Mouse (Mus musculus): ENCODE measurements around the gene Aurka. TPM values are rescaled to one million over a fixed set of nuclear protein-coding genes. Genes with fewer than 3 reads are reported as not detected.

Gene Aurka
- polyA plus RNA-seq (2011; ENCODE audit: insufficient read depth, insufficient read length, low read depth, missing spikeins), result 153 and 167 TPM in 2 replicates

DNA sequence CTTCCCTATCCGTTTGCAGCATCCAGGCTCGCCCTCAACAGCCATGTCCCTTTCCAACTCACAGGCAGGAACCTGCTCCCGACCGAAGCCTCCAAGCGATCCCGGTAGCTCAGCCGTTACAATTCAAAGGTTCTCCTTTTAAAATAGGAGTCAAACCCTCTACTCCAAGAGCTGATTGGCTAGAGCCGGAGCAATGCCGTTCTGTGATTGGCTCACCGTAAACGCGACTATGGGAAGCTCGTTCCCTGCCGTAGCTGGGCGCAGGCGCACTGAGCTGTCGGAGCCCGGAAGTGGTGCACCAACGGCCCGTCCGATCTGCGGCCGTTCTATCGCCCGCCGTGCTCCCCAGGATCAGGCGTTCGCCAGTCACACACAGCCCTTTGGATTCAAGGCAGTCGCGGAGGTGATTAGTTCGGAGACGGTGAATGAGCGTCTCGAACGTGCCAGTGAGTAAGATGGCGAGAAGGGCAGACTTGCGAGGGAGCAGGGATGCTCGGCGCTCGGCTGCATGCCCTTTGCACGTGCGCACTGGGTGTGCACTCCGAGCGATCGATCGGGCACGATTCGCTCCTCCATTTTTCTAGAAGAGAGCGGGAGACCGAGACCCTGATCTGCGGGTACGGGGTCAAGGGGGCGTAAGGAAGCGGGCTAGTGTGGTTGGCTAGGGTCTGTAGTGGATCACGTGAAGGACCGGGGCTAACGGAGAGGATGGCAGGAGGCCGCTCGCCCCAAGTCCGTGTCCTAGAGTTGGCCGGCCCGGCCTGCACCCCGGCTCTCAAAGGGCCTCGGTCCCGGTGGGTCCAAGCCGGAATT lies at the start of gene Aurka, which contains the start of gene Cstf1:
Gene Aurka, minus strand, starts transcription at position 125 of the 813 bp plus-strand sequence.
Gene Cstf1, plus strand, starts transcription at position 271 of the 813 bp plus-strand sequence.
- TF ChIP-seq EP300 (IDR thresholded peaks at IDR 0.05; ENCODE audit: insufficient read depth, low read depth, low read length) (peak; percentile 37; the same call in 1 of the 2 replicates), CTCF (IDR thresholded peaks at IDR 0.05; ENCODE audit: low read depth, low read length) (no peak), POLR2A (IDR thresholded peaks at IDR 0.05; ENCODE audit: insufficient read depth, low read length) (peak; percentile 52)
- Histone ChIP-seq H3K9me3 (replicated peaks; ENCODE audit: control insufficient read depth, insufficient read depth, low read length, poor library complexity, severe bottlenecking) (no peaks in the 10 kb centered on the region), H3K36me3 (ENCODE audit: control insufficient read depth, insufficient read depth, low read length, poor library complexity, severe bottlenecking) (peaks cover 50% of the 10 kb centered on the region), H3K9ac (ENCODE audit: low read depth, poor library complexity, severe bottlenecking) (peak within 1 kb of the TSS; percentile 87), H3K27me3 (ENCODE audit: control insufficient read depth, insufficient read depth, low read length, poor library complexity, severe bottlenecking) (no peaks in the 10 kb centered on the region), H3K27ac (ENCODE audit: insufficient read depth, low read length) (peak within 1 kb of the TSS; percentile 42), H3K4me3 (ENCODE audit: low read depth, low read length) (peak within 1 kb of the TSS; percentile 93), H3K4me1 (ENCODE audit: control insufficient read depth, insufficient read depth, low read length) (no peaks in the 10 kb centered on the region)

DNA sequence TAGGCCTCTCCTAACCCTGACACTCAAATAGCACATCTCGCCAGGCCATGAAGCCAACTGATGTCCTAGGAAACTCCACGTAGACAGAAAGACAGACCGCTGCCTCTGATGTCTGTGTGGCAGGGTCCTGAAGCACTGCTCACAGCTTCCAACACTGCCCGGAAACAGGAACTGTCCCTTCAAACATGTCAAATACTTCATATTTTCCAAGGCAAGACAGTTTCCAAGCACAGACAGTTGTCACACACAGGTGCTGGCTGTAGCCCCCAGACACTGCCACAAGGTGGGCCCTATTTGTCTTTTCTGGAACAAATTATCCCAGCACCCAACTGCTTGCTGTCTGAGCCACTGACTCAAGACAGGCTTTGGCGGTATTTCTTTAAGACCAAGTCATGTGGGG lies 47.9 kb upstream of the Aurka start:
- H3K9ac ChIP-seq (ENCODE audit: low read depth, poor library complexity, severe bottlenecking), result no peak overlapping the region
- no peaks in the 10 kb centered on the region for H3K9me3 ChIP-seq (replicated peaks; ENCODE audit: control insufficient read depth, insufficient read depth, low read length, poor library complexity, severe bottlenecking)
- no peaks in the 10 kb centered on the region for H3K27me3 ChIP-seq (ENCODE audit: control insufficient read depth, insufficient read depth, low read length, poor library complexity, severe bottlenecking)
- H3K27ac ChIP-seq (ENCODE audit: insufficient read depth, low read length), result no peak overlapping the region
- H3K4me3 ChIP-seq (ENCODE audit: low read depth, low read length), result no peak overlapping the region
- no peak for TF ChIP-seq CTCF (IDR thresholded peaks at IDR 0.05; ENCODE audit: low read depth, low read length)
- no peak for TF ChIP-seq EP300 (IDR thresholded peaks at IDR 0.05; ENCODE audit: insufficient read depth, low read depth, low read length)
- no peak for TF ChIP-seq POLR2A (IDR thresholded peaks at IDR 0.05; ENCODE audit: insufficient read depth, low read length)
- no peaks in the 10 kb centered on the region for H3K4me1 ChIP-seq (ENCODE audit: control insufficient read depth, insufficient read depth, low read length)
- no peaks in the 10 kb centered on the region for H3K36me3 ChIP-seq (ENCODE audit: control insufficient read depth, insufficient read depth, low read length, poor library complexity, severe bottlenecking)

DNA sequence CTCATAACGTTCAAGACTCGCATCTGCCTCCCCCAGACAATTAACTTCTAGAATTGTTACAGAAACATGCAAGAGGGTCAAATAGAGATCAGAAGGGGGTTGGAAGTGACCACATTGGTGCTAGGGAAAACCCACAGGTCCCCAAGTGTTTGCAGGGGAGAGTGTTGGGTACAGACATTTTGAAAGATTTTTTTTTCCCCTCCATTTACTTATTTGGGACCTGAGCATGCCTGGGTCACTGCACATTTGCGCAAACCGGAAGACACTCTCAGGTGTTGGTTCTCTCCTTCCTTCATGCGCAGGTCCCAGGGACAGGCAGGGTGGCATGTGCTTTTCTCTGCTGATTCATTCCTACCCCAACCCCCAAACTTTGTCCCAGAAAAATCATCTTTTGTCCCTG lies 46.5 kb upstream of the Aurka start:
- Histone ChIP-seq H3K9ac (ENCODE audit: low read depth, poor library complexity, severe bottlenecking) (no peak overlapping the region), H3K4me3 (ENCODE audit: low read depth, low read length) (no peak overlapping the region), H3K4me1 (ENCODE audit: control insufficient read depth, insufficient read depth, low read length) (peaks cover 2% of the 10 kb centered on the region), H3K9me3 (replicated peaks; ENCODE audit: control insufficient read depth, insufficient read depth, low read length, poor library complexity, severe bottlenecking) (no peaks in the 10 kb centered on the region), H3K36me3 (ENCODE audit: control insufficient read depth, insufficient read depth, low read length, poor library complexity, severe bottlenecking) (no peaks in the 10 kb centered on the region), H3K27ac (ENCODE audit: insufficient read depth, low read length) (no peak overlapping the region), H3K27me3 (ENCODE audit: control insufficient read depth, insufficient read depth, low read length, poor library complexity, severe bottlenecking) (no peaks in the 10 kb centered on the region)
- TF ChIP-seq EP300 (IDR thresholded peaks at IDR 0.05; ENCODE audit: insufficient read depth, low read depth, low read length) (no peak), CTCF (IDR thresholded peaks at IDR 0.05; ENCODE audit: low read depth, low read length) (no peak), POLR2A (IDR thresholded peaks at IDR 0.05; ENCODE audit: insufficient read depth, low read length) (no peak)

DNA sequence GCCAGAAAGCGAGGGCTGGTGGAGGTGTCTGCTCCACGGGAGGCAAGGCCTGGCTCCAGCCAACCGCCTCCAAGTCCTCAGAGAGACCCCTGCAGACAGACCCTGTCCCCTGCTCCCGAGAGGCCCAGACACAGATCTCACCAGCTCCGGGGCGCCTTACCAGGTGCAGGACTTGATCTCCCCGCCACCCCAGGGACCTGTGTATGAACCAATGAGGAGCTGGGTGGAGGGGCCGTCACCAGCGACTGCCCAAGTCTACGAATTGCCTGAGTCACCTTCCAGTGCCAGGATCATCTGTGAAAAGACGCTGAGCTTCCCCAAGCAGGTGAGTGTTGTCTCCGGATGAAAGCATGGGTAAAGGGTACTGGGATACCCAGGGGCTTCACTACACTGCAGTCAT lies 45.9 kb upstream of the Aurka start:
- H3K27ac ChIP-seq (ENCODE audit: insufficient read depth, low read length), result no peak overlapping the region
- H3K27me3 ChIP-seq (ENCODE audit: control insufficient read depth, insufficient read depth, low read length, poor library complexity, severe bottlenecking), result no peaks in the 10 kb centered on the region
- no peak overlapping the region for H3K9ac ChIP-seq (ENCODE audit: low read depth, poor library complexity, severe bottlenecking)
- no peak overlapping the region for H3K4me3 ChIP-seq (ENCODE audit: low read depth, low read length)
- peaks cover 2% of the 10 kb centered on the region for H3K4me1 ChIP-seq (ENCODE audit: control insufficient read depth, insufficient read depth, low read length)
- H3K9me3 ChIP-seq (replicated peaks; ENCODE audit: control insufficient read depth, insufficient read depth, low read length, poor library complexity, severe bottlenecking), result no peaks in the 10 kb centered on the region
- H3K36me3 ChIP-seq (ENCODE audit: control insufficient read depth, insufficient read depth, low read length, poor library complexity, severe bottlenecking), result no peaks in the 10 kb centered on the region
- TF ChIP-seq POLR2A (IDR thresholded peaks at IDR 0.05; ENCODE audit: insufficient read depth, low read length) (no peak), CTCF (IDR thresholded peaks at IDR 0.05; ENCODE audit: low read depth, low read length) (no peak), EP300 (IDR thresholded peaks at IDR 0.05; ENCODE audit: insufficient read depth, low read depth, low read length) (no peak)

DNA sequence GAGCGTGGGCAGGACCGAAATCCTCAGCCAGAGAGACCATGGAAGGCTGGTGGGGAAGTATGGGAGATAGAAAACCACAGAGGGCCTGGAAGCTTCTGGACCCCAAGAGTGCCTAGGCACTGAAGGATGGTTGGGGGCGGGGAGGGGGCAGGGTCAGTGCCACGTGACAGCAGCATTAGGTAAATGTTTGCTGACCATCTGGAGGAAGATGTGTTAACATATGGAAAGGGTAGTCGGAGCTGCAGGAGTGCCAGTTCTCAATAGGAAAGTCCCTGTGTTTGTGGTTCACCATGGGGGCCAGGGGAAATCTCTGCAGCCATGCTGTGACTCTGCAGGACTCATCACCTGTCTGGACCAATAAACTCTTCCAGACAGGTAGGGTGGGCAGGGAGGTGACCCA lies 43.6 kb upstream of the Aurka start:
- Histone ChIP-seq H3K27me3 (ENCODE audit: control insufficient read depth, insufficient read depth, low read length, poor library complexity, severe bottlenecking) (no peaks in the 10 kb centered on the region), H3K9me3 (replicated peaks; ENCODE audit: control insufficient read depth, insufficient read depth, low read length, poor library complexity, severe bottlenecking) (no peaks in the 10 kb centered on the region), H3K27ac (ENCODE audit: insufficient read depth, low read length) (no peak overlapping the region), H3K36me3 (ENCODE audit: control insufficient read depth, insufficient read depth, low read length, poor library complexity, severe bottlenecking) (no peaks in the 10 kb centered on the region), H3K4me3 (ENCODE audit: low read depth, low read length) (no peak overlapping the region), H3K9ac (ENCODE audit: low read depth, poor library complexity, severe bottlenecking) (no peak overlapping the region), H3K4me1 (ENCODE audit: control insufficient read depth, insufficient read depth, low read length) (peaks cover 2% of the 10 kb centered on the region)
- no peak for TF ChIP-seq POLR2A (IDR thresholded peaks at IDR 0.05; ENCODE audit: insufficient read depth, low read length)
- TF ChIP-seq CTCF (IDR thresholded peaks at IDR 0.05; ENCODE audit: low read depth, low read length), result no peak

DNA sequence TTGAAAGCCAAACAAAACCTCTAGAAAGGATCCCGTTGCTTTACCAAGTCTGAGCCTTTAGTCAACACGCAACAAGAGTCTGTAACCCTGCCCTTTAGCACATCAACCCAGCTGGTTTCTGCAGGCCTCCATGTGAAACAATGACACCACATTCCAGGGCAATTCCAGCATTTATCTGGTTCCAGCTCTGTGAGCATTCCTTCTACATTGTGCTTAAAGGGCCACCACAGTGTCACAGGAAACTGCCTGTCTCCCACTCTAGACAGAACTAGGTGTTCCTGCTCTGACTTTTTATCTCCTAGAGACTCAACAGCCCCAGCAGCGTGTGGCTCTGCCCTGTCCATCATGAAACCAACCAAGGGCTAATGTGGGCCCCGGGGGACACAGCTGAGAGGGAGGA lies 42.9 kb upstream of the Aurka start:
- Histone ChIP-seq H3K27ac (ENCODE audit: insufficient read depth, low read length) (no peak overlapping the region), H3K4me3 (ENCODE audit: low read depth, low read length) (no peak overlapping the region), H3K9me3 (replicated peaks; ENCODE audit: control insufficient read depth, insufficient read depth, low read length, poor library complexity, severe bottlenecking) (no peaks in the 10 kb centered on the region), H3K27me3 (ENCODE audit: control insufficient read depth, insufficient read depth, low read length, poor library complexity, severe bottlenecking) (no peaks in the 10 kb centered on the region), H3K36me3 (ENCODE audit: control insufficient read depth, insufficient read depth, low read length, poor library complexity, severe bottlenecking) (no peaks in the 10 kb centered on the region), H3K9ac (ENCODE audit: low read depth, poor library complexity, severe bottlenecking) (no peak overlapping the region), H3K4me1 (ENCODE audit: control insufficient read depth, insufficient read depth, low read length) (peaks cover 2% of the 10 kb centered on the region)
- TF ChIP-seq POLR2A (IDR thresholded peaks at IDR 0.05; ENCODE audit: insufficient read depth, low read length) (no peak), EP300 (IDR thresholded peaks at IDR 0.05; ENCODE audit: insufficient read depth, low read depth, low read length) (no peak), CTCF (IDR thresholded peaks at IDR 0.05; ENCODE audit: low read depth, low read length) (no peak)
